Mouse (Mus musculus): Measurements from ENCODE around the gene Colgalt1. TPM values are rescaled to one million over a fixed set of nuclear protein-coding genes. Genes with fewer than 3 reads are reported as not detected.

The Colgalt1 gene
- polyA plus RNA-seq, 1 experiment from 2014 or later = 71.9 TPM

DNA sequence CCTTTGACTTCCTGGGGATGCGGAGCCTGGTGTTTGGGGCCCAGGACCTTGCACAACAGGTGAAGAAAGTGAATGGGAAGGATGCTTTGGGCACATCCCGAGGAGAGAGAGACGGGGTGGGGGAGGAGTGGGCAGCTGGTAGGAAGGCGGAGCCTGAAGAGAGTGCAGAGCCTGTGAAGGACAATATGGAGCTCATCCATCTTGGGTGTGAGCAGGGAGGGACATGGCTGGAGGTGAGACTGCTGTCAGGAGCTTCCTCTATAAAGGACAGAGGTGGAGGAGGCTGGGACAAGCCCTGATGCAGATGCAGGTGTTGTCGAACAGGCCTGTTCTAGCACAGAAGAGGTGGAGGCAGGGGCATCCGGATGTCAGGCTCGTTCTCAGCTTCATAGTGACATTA is 6.8 kb upstream of the Colgalt1 start:
- ATAC-seq (ENCODE audit: low read depth) = no peak
- Histone ChIP-seq H3K27me3 (ENCODE audit: control insufficient read depth, insufficient read depth, low read length) (peaks cover 18% of the 10 kb centered on the region; the same call in 1 of the 2 replicates), H3K4me3 (ENCODE audit: low read depth, low read length) (no peak overlapping the region), H3K9me3 (ENCODE audit: control insufficient read depth, low read length) (no peaks in the 10 kb centered on the region), H3K4me1 (ENCODE audit: control insufficient read depth, insufficient read depth, low read length) (peaks cover 7% of the 10 kb centered on the region; the same call in 1 of the 2 replicates), H3K9ac (replicated peaks; ENCODE audit: low read depth, low read length) (no peak overlapping the region), H3K36me3 (ENCODE audit: control insufficient read depth, insufficient read depth, low read length) (no peaks in the 10 kb centered on the region), H3K4me2 (ENCODE audit: low read depth, low read length) (no peak overlapping the region), H3K27ac (ENCODE audit: low read depth, low read length) (no peak overlapping the region)
- WGBS = 48% methylated on average over 7 of the region's 7 CpGs

DNA sequence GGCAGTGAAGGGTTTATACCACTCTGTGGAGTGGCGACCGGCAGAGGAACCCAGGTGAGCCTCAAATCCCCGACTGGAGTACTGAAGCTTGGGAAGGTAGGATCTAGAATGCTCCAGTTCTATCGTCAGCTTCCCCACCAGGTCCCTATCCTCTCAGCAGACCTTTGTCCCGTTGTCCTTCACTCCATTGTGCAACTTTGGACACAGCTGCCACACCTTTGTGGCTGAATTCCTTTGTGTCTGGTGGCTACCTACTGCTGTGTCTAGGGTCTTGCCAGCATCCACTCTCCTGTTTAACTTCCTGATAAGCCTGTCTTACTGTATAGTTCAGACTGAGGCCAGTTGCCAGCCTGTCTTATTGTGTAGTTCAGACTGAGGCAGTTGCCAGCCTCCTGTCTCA is 1.3 kb downstream of the Colgalt1 start:
- peaks cover 10% of the 10 kb centered on the region for H3K4me1 ChIP-seq (ENCODE audit: control insufficient read depth, insufficient read depth, low read length)
- H3K27ac ChIP-seq (ENCODE audit: low read depth, low read length) = no peak overlapping the region
- H3K9ac ChIP-seq (replicated peaks; ENCODE audit: low read depth, low read length) = peak overlapping the region; percentile 87
- no peaks in the 10 kb centered on the region for H3K9me3 ChIP-seq (ENCODE audit: control insufficient read depth, low read length)
- no peaks in the 10 kb centered on the region for H3K27me3 ChIP-seq (ENCODE audit: control insufficient read depth, insufficient read depth, low read length)
- WGBS = 49% methylated on average over 5 of the region's 5 CpGs
- peaks cover 21% of the 10 kb centered on the region for H3K36me3 ChIP-seq (ENCODE audit: control insufficient read depth, insufficient read depth, low read length)
- peak overlapping the region; percentile 79 for H3K4me3 ChIP-seq (ENCODE audit: low read depth, low read length)
- no peak for ATAC-seq (ENCODE audit: low read depth)
- peak overlapping the region; percentile 81 for H3K4me2 ChIP-seq (ENCODE audit: low read depth, low read length)

DNA sequence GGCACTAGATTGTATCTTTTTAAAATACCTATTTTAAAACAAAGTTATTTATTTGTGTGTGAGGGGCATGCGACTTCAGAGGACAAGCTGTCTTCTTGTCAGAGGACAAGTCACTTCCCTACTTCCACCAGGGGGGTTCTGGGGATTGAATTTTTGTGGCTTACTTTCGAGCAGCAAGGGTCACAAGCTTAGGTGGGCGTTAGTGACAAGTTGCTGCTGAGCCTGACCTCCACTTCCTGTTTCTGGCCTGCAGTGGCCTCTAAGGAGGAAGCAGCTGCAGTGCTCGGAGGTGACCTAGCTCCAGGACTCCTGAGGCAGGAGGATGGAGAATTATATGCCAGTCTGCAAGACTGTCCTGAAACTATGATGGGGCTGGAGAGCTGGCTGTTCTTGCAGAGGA is 2.6 kb downstream of the Colgalt1 start:
- no peak overlapping the region for H3K9ac ChIP-seq (replicated peaks; ENCODE audit: low read depth, low read length)
- ATAC-seq (ENCODE audit: low read depth) = no peak
- peaks cover 27% of the 10 kb centered on the region for H3K36me3 ChIP-seq (ENCODE audit: control insufficient read depth, insufficient read depth, low read length)
- no peak overlapping the region for H3K27ac ChIP-seq (ENCODE audit: low read depth, low read length)
- H3K4me2 ChIP-seq (ENCODE audit: low read depth, low read length) = no peak overlapping the region
- H3K4me3 ChIP-seq (ENCODE audit: low read depth, low read length) = no peak overlapping the region
- H3K27me3 ChIP-seq (ENCODE audit: control insufficient read depth, insufficient read depth, low read length) = no peaks in the 10 kb centered on the region
- WGBS = 79% methylated on average over 4 of the region's 4 CpGs
- H3K9me3 ChIP-seq (ENCODE audit: control insufficient read depth, low read length) = no peaks in the 10 kb centered on the region
- peaks cover 10% of the 10 kb centered on the region for H3K4me1 ChIP-seq (ENCODE audit: control insufficient read depth, insufficient read depth, low read length)

DNA sequence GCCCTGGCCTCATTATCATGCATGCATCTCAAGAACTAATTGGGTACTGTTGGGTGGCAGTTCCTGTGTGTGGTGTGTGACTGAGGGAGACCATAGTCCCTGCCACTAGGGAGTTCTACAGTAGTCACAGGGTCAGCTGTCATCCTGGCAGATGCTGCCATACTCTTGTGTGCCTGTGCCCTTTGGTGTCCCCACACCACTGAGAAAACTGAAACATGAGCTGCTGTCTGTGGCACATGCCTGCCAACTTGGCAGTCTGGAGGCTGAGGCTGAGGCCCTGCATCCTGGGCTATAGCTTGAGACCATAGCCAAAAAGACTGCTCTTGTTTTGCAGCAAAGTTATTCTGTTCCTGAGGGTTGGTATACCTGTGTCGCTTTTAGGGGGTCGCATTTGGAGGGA is 9.0 kb downstream of the Colgalt1 start:
- no peak overlapping the region for H3K9ac ChIP-seq (replicated peaks; ENCODE audit: low read depth, low read length)
- H3K4me2 ChIP-seq (ENCODE audit: low read depth, low read length) = no peak overlapping the region
- H3K36me3 ChIP-seq (ENCODE audit: control insufficient read depth, insufficient read depth, low read length) = peaks cover 59% of the 10 kb centered on the region
- H3K4me1 ChIP-seq (ENCODE audit: control insufficient read depth, insufficient read depth, low read length) = no peaks in the 10 kb centered on the region
- no peaks in the 10 kb centered on the region for H3K27me3 ChIP-seq (ENCODE audit: control insufficient read depth, insufficient read depth, low read length)
- 96% methylated on average over 2 of the region's 2 CpGs for WGBS
- no peak for ATAC-seq (ENCODE audit: low read depth)
- H3K9me3 ChIP-seq (ENCODE audit: control insufficient read depth, low read length) = no peaks in the 10 kb centered on the region
- H3K27ac ChIP-seq (ENCODE audit: low read depth, low read length) = no peak overlapping the region
- H3K4me3 ChIP-seq (ENCODE audit: low read depth, low read length) = no peak overlapping the region

DNA sequence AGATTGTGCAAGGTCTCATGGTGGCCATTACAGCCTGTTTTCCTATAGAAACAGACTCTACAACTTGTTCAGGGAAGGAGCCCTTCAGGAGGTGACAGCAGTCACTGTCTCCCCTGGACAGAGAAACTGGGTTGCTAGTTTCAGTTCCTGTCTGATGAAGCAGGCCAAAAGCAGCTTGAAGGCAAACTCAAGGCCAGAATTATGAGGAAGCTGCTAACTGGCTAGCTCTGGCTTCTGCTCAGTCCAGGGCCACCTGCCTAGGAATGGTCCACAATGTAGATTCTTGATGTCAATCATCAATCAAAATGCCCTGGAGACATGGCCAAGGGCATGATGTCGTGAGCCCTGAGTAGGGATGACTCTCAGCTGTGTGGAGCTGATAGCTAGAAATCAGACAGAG is 14.3 kb downstream of the Colgalt1 start:
- Histone ChIP-seq H3K27me3 (ENCODE audit: control insufficient read depth, insufficient read depth, low read length) (no peaks in the 10 kb centered on the region), H3K36me3 (ENCODE audit: control insufficient read depth, insufficient read depth, low read length) (peaks cover 40% of the 10 kb centered on the region), H3K9ac (replicated peaks; ENCODE audit: low read depth, low read length) (no peak overlapping the region), H3K4me1 (ENCODE audit: control insufficient read depth, insufficient read depth, low read length) (peaks cover 10% of the 10 kb centered on the region), H3K9me3 (ENCODE audit: control insufficient read depth, low read length) (no peaks in the 10 kb centered on the region), H3K27ac (ENCODE audit: low read depth, low read length) (no peak overlapping the region), H3K4me2 (ENCODE audit: low read depth, low read length) (no peak overlapping the region), H3K4me3 (ENCODE audit: low read depth, low read length) (no peak overlapping the region)
- WGBS = 75% methylated on average over 1 of the region's 1 CpGs
- ATAC-seq (ENCODE audit: low read depth) = no peak

DNA sequence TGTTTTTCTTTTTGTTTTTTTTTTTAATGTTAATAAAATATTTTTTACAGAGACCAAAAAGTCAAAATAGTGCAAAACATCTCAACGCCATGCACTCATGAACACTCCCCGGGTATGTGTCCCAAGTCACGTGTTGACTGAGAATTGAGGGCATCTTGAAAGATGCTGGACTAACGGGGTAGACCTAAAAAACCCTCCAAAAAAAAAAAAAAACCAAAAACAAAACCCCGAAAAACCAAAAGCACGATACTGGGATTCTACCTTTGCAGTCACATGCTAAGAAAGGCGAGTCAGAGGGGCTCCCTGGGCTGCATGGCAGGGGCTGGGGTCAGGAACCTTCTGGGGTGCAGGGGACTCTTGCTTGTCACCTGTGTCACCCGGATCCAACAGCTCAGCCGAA is 16.0 kb downstream of the Colgalt1 start:
- Histone ChIP-seq H3K27me3 (ENCODE audit: control insufficient read depth, insufficient read depth, low read length) (no peaks in the 10 kb centered on the region), H3K9me3 (ENCODE audit: control insufficient read depth, low read length) (no peaks in the 10 kb centered on the region), H3K4me3 (ENCODE audit: low read depth, low read length) (no peak overlapping the region), H3K4me2 (ENCODE audit: low read depth, low read length) (no peak overlapping the region), H3K27ac (ENCODE audit: low read depth, low read length) (no peak overlapping the region), H3K4me1 (ENCODE audit: control insufficient read depth, insufficient read depth, low read length) (peaks cover 10% of the 10 kb centered on the region), H3K9ac (replicated peaks; ENCODE audit: low read depth, low read length) (no peak overlapping the region), H3K36me3 (ENCODE audit: control insufficient read depth, insufficient read depth, low read length) (peaks cover 28% of the 10 kb centered on the region)
- WGBS = 90% methylated on average over 9 of the region's 9 CpGs
- no peak for ATAC-seq (ENCODE audit: low read depth)

DNA sequence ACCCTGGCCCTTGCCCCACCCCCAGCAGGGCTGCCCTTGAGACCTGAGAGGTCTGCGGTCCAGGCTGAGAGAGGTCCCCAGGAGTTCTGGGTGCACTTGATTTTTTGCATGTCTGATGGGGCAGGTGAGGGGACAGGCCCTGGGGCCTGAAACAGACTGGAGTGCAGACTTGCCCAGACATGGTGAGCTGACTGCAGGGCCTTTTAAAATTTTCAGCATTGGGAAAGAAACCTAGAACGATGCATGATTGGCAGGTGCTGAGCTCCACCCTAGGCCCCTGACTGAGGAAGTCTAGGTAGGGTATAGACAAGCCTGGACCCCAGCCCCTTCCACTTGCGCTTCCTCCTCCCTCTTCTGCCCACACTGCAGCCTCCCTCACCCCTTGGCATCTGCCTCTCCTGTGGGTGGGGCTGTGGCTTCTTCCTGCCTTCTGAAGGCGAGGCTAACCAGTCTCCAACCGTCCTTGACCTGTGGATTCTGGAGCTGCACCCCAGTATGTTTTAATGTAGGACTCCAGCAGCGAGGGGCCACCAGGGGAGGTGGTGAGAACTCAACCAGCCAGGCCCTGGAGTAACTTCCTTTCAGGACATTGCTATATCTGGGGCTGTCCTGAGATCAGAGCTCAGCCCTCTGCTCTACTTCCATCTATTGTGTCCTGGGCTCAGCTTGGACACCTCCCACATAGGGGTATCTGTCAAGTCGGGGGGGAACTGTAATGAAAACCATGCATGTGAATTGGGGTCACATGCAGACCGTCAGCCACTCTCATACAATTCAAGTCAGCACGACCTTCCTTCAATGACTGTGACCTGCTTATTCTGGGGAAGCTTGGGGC is 16.7 kb downstream of the Colgalt1 start:
- Histone ChIP-seq H3K4me2 (ENCODE audit: low read depth, low read length) (no peak overlapping the region), H3K27ac (ENCODE audit: low read depth, low read length) (no peak overlapping the region; the same call in 1 of the 2 replicates), H3K4me3 (ENCODE audit: low read depth, low read length) (no peak overlapping the region), H3K4me1 (ENCODE audit: control insufficient read depth, insufficient read depth, low read length) (peaks cover 10% of the 10 kb centered on the region), H3K27me3 (ENCODE audit: control insufficient read depth, insufficient read depth, low read length) (no peaks in the 10 kb centered on the region), H3K9ac (replicated peaks; ENCODE audit: low read depth, low read length) (no peak overlapping the region), H3K9me3 (ENCODE audit: control insufficient read depth, low read length) (no peaks in the 10 kb centered on the region), H3K36me3 (ENCODE audit: control insufficient read depth, insufficient read depth, low read length) (peaks cover 21% of the 10 kb centered on the region)
- 60% methylated on average over 9 of the region's 9 CpGs for WGBS
- ATAC-seq (ENCODE audit: low read depth) = no peak

DNA sequence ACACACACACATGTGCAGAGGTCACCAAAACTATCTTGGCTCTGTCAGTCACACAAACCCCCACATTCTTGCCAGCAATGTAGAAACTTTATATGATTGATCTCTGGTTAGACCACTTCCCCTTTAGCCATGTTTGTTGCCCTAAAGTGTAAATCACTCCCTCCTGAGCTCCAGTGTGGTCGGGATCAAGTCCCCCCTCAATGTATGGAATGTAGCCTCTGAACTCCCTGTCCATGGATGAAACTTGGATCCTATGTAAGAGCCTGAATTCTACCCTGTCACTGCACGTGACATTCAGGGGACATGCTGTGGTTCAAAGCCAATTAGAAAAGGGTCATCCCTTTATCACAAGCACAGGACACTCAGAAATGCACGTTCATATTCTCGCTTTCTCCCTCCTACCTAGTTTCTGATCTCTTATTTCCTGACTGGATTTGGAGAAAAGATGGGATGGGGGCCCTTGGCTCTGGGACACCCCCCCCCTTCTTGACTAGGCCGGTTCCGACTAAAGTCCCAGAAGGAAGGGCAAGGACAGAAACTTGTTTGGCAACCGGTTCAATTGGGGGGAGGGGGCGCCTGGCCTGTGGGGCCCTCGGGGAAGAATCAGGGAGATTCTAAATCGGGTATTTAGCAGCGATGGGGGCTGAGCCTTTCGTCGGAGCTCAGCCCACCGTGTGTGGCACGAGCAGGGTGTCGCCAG is 17.7 kb downstream of the Colgalt1 start:
- H3K4me1 ChIP-seq (ENCODE audit: control insufficient read depth, insufficient read depth, low read length) = peaks cover 10% of the 10 kb centered on the region

DNA sequence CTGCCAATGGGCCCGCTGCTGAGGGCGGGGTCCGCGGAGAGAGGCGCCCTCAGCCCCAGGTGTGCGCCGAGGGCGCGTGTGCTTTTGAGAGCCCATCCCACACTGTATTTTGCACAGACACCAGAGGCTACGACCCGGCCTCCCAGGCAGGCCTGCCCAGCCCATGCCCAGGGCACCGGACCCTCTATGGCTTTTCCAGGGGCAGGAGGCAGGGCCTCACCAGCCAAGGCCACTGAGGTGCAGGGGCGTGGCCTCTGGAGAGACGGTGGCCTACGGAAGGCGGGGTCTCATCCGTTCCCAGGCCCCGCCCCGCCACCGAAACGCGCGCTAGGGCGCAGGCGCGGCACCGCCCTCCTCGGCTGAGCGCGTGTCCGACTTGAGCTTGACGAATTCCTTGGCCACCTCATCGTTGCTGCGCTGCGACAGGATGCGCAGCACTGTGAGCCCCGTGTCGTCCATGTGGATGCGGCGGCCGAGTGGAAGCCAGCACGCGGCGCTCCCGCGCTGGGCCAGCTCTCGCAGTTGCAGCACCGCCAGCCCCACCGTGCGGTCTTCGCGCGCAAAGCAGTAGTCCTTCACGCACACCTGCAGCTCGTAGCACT is 18.4 kb downstream of the Colgalt1 start:
- peak overlapping the region; percentile 80 for H3K27ac ChIP-seq (ENCODE audit: low read depth, low read length)
- under 1% methylated on average over 55 of the region's 55 CpGs for whole genome bisulfite sequencing
- H3K4me3 ChIP-seq (ENCODE audit: low read depth, low read length) = peak overlapping the region; percentile 39
- peak; percentile 87 for ATAC-seq (ENCODE audit: low read depth)
- H3K9me3 ChIP-seq (ENCODE audit: control insufficient read depth, low read length) = no peaks in the 10 kb centered on the region
- no peaks in the 10 kb centered on the region for H3K27me3 ChIP-seq (ENCODE audit: control insufficient read depth, insufficient read depth, low read length)
- peak overlapping the region; percentile 66 for H3K9ac ChIP-seq (replicated peaks; ENCODE audit: low read depth, low read length)
- peaks cover 10% of the 10 kb centered on the region for H3K4me1 ChIP-seq (ENCODE audit: control insufficient read depth, insufficient read depth, low read length)
- peak overlapping the region; percentile 92 for H3K4me2 ChIP-seq (ENCODE audit: low read depth, low read length)
- peaks cover 4% of the 10 kb centered on the region; the same call in 1 of the 2 replicates for H3K36me3 ChIP-seq (ENCODE audit: control insufficient read depth, insufficient read depth, low read length)

More for the DNA sequence above, 17.7 kb downstream of the Colgalt1 start:
- no peak for ATAC-seq (ENCODE audit: low read depth)
- H3K27ac ChIP-seq (ENCODE audit: low read depth, low read length) = peak overlapping the region; percentile 80
- H3K9ac ChIP-seq (replicated peaks; ENCODE audit: low read depth, low read length) = peak overlapping the region; percentile 66
- peaks cover 10% of the 10 kb centered on the region for H3K36me3 ChIP-seq (ENCODE audit: control insufficient read depth, insufficient read depth, low read length)
- WGBS = 10% methylated on average over 16 of the region's 16 CpGs
- peak overlapping the region; percentile 39 for H3K4me3 ChIP-seq (ENCODE audit: low read depth, low read length)
- peak overlapping the region; percentile 92 for H3K4me2 ChIP-seq (ENCODE audit: low read depth, low read length)
- no peaks in the 10 kb centered on the region for H3K9me3 ChIP-seq (ENCODE audit: control insufficient read depth, low read length)
- no peaks in the 10 kb centered on the region for H3K27me3 ChIP-seq (ENCODE audit: control insufficient read depth, insufficient read depth, low read length)

Data from neural tube, embryonic 14.5 days (tissue).